Mouse (Mus musculus) adrenal gland, adult (tissue): ENCODE data around the gene Cntnap5c.
A peak's percentile ranks its signal among the peaks of the same experiment; 100 is the strongest.

Experiments used
- DNase-seq, 2 experiments: peaks; one replicate each; pipeline ENCODE4 v3.0.0; 2022 to 2023; ENCODE audit warnings: low spot score in 1 of 2; ENCODE audit not compliant: inconsistent age in 2 of 2

Cntnap5c gene

GRCm38 (mm10) chr17:58003322-58003721, 234.0 kb downstream of the Cntnap5c start:
- no peak for DNase-seq

DNA sequence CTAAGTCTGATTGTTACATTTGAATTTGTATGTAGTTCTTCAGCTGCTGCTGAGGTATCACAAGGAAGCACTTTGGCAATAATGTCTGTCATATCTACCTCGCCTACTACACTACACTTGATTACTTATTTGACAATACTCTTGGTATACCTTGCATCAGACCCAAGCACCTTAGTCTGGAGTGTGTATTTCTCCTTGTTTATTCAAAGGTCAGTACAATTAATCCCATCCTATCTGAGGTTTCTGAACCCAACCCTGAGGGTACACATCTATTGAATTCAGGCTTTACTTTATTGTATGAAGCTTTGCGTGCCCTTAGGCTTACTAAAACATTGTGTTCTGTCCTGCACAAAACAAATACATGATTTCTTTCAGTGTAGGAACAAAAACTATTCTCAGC, 235.1 kb downstream of the Cntnap5c start:
- DNase-seq: no peak

GRCm38 (mm10) chr17:58041178-58041577, 271.8 kb downstream of the Cntnap5c start:
- no peak for DNase-seq

DNA sequence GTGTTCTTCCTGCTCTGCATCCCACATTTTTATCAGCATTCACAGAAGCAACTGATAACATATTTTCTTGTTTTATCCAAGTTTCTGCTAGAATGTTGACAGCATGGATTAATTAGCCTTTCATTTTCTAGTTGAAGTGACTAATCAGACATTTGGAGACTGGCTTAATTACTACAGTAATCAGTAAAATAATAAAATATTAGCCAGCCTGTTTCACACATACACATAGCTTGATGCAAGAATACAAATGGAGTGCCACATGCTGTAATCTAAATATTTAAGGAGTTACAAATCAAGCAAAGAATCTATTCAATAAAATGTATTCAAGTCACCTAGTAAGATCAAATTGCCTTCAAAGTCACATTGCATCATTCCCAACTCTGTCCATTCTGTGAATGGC, 275.8 kb downstream of the Cntnap5c start:
- no peak for DNase-seq

GRCm38 (mm10) chr17:58069912-58070311, 300.5 kb downstream of the Cntnap5c start:
- no peak for DNase-seq

GRCm38 (mm10) chr17:58082676-58083075, 313.3 kb downstream of the Cntnap5c start:
- DNase-seq: no peak

GRCm38 (mm10) chr17:58104505-58104904, 335.1 kb downstream of the Cntnap5c start:
- no peak for DNase-seq

DNA sequence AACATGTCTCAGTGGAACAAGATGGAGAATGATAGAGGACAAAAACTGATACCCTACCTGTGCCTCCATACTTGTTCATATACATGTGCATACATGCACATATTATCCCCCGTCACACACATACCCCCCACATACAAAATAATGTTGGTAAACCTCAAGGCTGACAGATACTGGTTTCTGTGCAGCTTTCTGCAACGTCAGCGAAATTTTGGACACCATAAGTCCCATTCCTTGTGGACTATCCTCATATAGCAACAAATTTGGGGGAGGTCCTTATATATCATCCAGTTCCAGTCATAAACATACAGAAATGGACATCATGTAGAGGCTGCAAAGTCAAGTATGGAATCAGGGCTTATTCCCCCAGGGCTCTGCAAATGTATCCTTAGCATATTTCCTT, 338.5 kb downstream of the Cntnap5c start:
- no peak for DNase-seq

- no peak for DNase-seq
Observed at GRCm38 (mm10) chr17:58108335-58108734, 339.0 kb downstream of the Cntnap5c start.

DNA sequence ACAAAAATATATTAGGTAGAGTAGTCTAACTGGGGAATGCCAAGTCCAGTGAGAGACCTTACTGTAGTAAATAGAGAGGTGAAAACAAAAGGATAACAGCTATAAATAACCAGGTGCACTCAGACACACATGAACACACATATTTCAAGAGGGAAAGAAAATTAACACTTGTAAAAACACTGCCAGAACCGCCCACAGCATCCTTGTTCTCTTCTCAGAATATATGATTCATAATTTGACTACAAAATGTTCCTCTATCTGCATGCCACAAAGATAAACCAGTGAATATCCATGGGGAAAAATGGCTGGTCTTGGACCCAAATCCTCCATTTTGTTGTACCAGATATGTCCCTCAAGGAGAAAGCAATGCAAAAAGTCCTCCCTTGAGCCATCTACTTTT, 417.8 kb downstream of the Cntnap5c start:
- DNase-seq: no peak

GRCm38 (mm10) chr17:58201148-58201547, 431.8 kb downstream of the Cntnap5c start:
- DNase-seq: no peak

DNA sequence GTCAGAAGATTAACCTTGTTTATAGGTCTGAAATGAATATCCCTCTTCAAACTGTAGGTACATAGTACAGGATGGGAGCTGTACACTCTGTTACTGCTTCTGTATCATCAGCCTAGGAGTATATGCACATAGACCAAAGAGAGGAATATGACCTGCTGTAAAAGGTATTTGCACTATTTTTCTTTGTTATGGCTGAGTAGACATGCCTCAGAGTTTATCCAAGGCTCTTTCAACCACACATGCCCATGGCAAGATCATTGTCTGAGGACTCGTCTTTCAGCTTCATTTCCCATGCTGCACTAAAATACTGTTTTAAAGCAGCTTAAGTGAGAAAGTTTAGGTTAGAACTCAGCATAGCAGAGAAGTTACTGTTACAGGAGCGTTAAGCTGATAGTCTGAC, 498.7 kb downstream of the Cntnap5c start:
- DNase-seq: no peak

DNA sequence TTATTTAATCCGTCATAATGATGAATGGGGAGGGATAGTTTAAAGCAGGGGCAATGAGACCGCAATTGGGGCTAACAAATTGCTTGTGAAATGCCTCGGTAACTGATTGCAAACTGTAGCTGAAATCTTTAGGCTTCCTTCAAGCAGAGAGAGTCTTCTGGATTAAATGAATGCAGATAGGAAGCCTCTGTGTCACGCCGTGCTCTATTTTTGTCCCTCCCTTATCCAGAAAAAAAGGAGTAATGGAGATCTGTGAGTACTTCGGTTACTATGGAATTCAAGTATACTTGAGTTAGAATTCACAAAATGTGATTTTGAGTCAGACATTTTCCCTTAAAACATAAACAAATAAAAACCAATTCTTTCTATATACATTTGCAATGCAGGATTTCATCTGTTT, 581.9 kb downstream of the Cntnap5c start:
- no peak for DNase-seq

DNA sequence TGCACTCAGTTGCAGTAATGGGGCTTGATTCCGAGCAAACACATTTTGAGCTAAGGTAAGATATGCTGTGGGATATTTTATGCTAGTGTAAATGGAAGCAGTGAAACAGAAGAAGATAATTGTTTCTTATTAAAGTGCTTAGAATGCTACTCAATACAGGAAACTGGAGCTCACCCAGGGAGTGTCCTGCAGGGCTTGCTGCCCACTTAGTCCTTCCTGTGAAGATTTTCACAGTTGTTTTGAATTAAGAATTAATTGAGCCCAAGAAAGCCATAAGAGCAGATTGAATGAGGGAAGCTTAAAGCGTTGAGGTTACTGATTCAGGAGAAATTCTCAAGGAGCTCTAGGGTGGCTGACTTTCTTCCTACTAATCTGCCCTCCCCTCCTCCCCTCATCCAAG, 586.9 kb downstream of the Cntnap5c start:
- DNase-seq: no peak

GRCm38 (mm10) chr17:58363582-58364267, 594.4 kb downstream of the Cntnap5c start:
- no peak for DNase-seq

- no peak for DNase-seq
Observed at GRCm38 (mm10) chr17:58370089-58370488, 600.7 kb downstream of the Cntnap5c start.

DNA sequence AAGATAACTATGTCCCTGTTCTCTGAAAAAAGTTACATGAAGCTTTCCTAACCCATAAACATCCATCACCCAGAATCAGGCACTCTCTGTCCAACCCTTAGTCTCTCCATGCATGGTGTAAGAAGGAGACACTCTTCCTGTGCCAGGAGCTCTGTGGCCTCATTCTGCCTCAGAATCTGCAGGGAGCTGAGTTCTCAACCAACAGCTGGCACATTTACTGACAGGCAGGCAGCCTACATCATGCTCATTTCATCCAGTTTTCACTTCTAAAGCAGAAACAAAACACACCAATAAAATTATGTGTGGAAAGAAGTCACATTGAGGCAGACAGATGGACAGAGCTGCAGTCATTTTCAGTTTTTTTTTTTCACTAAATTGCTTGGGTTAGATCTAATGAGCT, 638.4 kb downstream of the Cntnap5c start:
- no peak for DNase-seq

GRCm38 (mm10) chr17:58408756-58409155, 639.4 kb downstream of the Cntnap5c start:
- DNase-seq: no peak

DNA sequence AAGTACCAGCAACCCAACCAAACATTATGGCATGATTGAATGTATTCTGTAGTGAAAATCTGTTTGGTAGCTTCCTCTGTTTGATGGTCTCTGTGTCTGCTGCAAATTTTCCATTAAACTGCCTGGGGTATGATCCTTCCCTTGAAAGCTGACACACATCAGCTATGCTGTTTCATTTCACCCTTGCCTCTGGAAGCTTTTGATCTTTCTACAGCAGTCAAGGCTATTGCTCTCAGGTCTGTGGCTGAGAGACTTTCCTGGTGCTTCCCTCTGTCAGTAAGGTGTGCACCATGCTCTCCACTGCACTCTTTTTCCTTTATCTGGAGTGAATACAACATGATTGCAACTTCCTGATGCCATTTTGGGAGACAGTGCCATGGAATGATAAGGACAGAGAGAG, 668.1 kb downstream of the Cntnap5c start:
- DNase-seq: peak in 1 of 2 experiments; percentile 29
